Mouse (Mus musculus) ovary, postnatal 10 days (tissue): ENCODE data around the gene Prss45.
"Not testable (repeated sequence)": the region's sequence is repeated elsewhere in the genome, so short reads cannot be mapped to it uniquely, and the experiment has no call there.

Source experiments
- DNase-seq: peaks from one replicate; pipeline ENCODE4 v3.0.0; 2022; ENCODE audit warnings: low spot score

Gene Prss45

GRCm38 (mm10) chr9:110834411-110834810 lies at the start of gene Prss45:
Gene Prss45 (plus strand): TSS chr9:110834588.
- no peak for DNase-seq

- DNase-seq, result no peak
These were observed 46.2 kb upstream of the Prss45 start for GRCm38 (mm10) chr9:110788169-110788568.

GRCm38 (mm10) chr9:110790462-110790861 lies 43.9 kb upstream of the Prss45 start:
- DNase-seq, result no peak

GRCm38 (mm10) chr9:110797013-110797412 lies 37.4 kb upstream of the Prss45 start:
- no peak for DNase-seq

- DNase-seq, result no peak
These were observed 36.5 kb upstream of the Prss45 start, which contains the start of gene Prss42 for GRCm38 (mm10) chr9:110797866-110798265. Gene Prss42 (plus strand): TSS chr9:110798166.

- no peak for DNase-seq
These were observed 33.4 kb upstream of the Prss45 start for GRCm38 (mm10) chr9:110800834-110801479.

- DNase-seq, result no peak
These were observed 31.1 kb upstream of the Prss45 start for GRCm38 (mm10) chr9:110803294-110803693.

- no peak for DNase-seq
These were observed 24.3 kb upstream of the Prss45 start for GRCm38 (mm10) chr9:110810051-110810450.

- no peak for DNase-seq
These were observed 20.6 kb upstream of the Prss45 start, which contains the start of gene Prss44 for GRCm38 (mm10) chr9:110813789-110814188. Gene Prss44 (plus strand): TSS chr9:110813994.

- DNase-seq, result not testable (repeated sequence)
These were observed 13.8 kb upstream of the Prss45 start for GRCm38 (mm10) chr9:110820546-110820945.

- no peak for DNase-seq
These were observed 13.0 kb upstream of the Prss45 start for GRCm38 (mm10) chr9:110821436-110821835.

GRCm38 (mm10) chr9:110825426-110825825 lies 9.0 kb upstream of the Prss45 start:
- no peak for DNase-seq

GRCm38 (mm10) chr9:110825832-110826231 lies 8.6 kb upstream of the Prss45 start:
- no peak for DNase-seq

GRCm38 (mm10) chr9:110826390-110826789 lies 8.0 kb upstream of the Prss45 start, which contains the start of gene Prss43:
Gene Prss43 (plus strand): TSS chr9:110826690.
- no peak for DNase-seq

- no peak for DNase-seq
These were observed 1.4 kb upstream of the Prss45 start for GRCm38 (mm10) chr9:110833021-110833420.

- no peak for DNase-seq
These were observed 573 bp downstream of the Prss45 start for GRCm38 (mm10) chr9:110834961-110835360.

- no peak for DNase-seq
These were observed 1.7 kb downstream of the Prss45 start for GRCm38 (mm10) chr9:110836112-110836511.

GRCm38 (mm10) chr9:110840905-110841304 lies 6.5 kb downstream of the Prss45 start:
- no peak for DNase-seq

- DNase-seq, result no peak
These were observed 7.0 kb downstream of the Prss45 start for GRCm38 (mm10) chr9:110841438-110841837.

- DNase-seq, result no peak
These were observed 9.8 kb downstream of the Prss45 start, which contains the start of gene Prss46 for GRCm38 (mm10) chr9:110844206-110844605. Gene Prss46 (plus strand): TSS chr9:110844506.

- no peak for DNase-seq
These were observed 14.8 kb downstream of the Prss45 start for GRCm38 (mm10) chr9:110849162-110849561.

GRCm38 (mm10) chr9:110855903-110856302 lies 21.5 kb downstream of the Prss45 start:
- DNase-seq, result no peak

GRCm38 (mm10) chr9:110856920-110857319 lies 22.5 kb downstream of the Prss45 start:
- no peak for DNase-seq
